In the genomic region with DNA sequence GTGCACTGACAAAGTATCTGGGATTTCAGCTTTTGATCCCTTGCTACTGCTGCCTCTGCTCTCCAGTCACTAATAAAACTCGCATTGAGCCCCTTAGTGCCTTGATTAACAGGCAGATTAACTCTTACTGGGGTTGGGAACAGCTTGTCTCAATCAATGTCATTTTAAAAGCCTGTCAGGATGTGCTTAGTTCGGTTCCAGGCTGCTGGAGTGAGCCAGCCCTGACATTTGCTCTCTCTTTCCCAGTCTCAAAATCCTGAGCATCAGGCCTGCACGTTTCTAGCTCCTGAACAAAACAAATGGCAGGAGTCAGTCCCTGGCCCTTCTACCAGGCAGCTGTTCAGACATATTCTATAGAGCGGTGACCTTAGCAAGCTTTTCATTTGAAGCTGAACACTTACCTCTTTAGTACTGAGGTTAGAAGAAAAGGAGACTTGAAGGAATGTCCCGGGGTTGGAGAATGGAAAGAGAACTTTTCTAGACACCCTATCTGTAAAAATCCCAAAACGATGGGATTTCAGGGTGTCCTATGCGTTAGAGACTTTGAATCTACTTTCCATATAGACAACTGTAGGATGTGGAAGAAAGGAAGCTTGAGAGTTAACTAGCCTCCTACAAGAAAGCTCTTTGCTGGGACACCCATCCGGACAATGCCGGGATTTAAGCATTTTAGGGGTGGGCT, we compare ENCODE assay signal across 15 mouse cellular contexts. TPM values are rescaled to one million over a fixed set of nuclear protein-coding genes. Genes with fewer than 3 reads are reported as not detected.
A peak's percentile ranks its signal among the peaks of the same experiment; 100 is the strongest.
DNase-seq lines count a peak whose midpoint lies in the region; ATAC-seq and TF ChIP-seq lines count a peak whose summit lies in the region.
"Had no signal": no experiment of that assay in that cellular context is flagged by ENCODE, and none has a peak within 500 bp of the region (broad histone marks: within the 10 kb centered on the region; RNA-seq: fewer than 3 reads in every experiment).

No protein-coding gene starts in this region.

- no peak overlapping the region for H3K4me2 ChIP-seq in embryonic facial prominence, embryonic 11.5 days (ENCODE audit: low read depth, low read length)
- H3K4me2 ChIP-seq in hindbrain, embryonic 12.5 days (replicated peaks): peak overlapping the region; percentile 61
- peak overlapping the region; percentile 68 for H3K4me2 ChIP-seq in neural tube, embryonic 13.5 days

- H3K9ac ChIP-seq in embryonic facial prominence, embryonic 11.5 days (replicated peaks; ENCODE audit: low read length): no peak overlapping the region
- H3K9ac ChIP-seq in hindbrain, embryonic 12.5 days: no peak overlapping the region
- H3K9ac ChIP-seq in neural tube, embryonic 13.5 days: peak overlapping the region; percentile 45; the same call in 1 of the 2 replicates
- H3K9ac ChIP-seq: liver, embryonic 14.5 days had no signal

- H3K27ac ChIP-seq in cerebellum, adult 2 months (ENCODE audit: insufficient read depth, low read length): peak overlapping the region; percentile 79
- H3K27ac ChIP-seq in embryonic facial prominence, embryonic 11.5 days (replicated peaks; ENCODE audit: low read depth, low read length): no peak overlapping the region
- H3K27ac ChIP-seq in hindbrain, embryonic 12.5 days: no peak overlapping the region
- peak overlapping the region; percentile 54; the same call in 1 of the 2 replicates for H3K27ac ChIP-seq in neural tube, embryonic 13.5 days (replicated peaks)
- H3K27ac ChIP-seq: liver, embryonic 14.5 days had no signal

- H3K36me3 ChIP-seq in embryonic facial prominence, embryonic 11.5 days (replicated peaks; ENCODE audit: control insufficient read depth, insufficient read depth, low read depth, low read length): no peaks in the 10 kb centered on the region
- H3K36me3 ChIP-seq in hindbrain, embryonic 12.5 days: no peaks in the 10 kb centered on the region
- H3K36me3 ChIP-seq in neural tube, embryonic 13.5 days: no peaks in the 10 kb centered on the region

- no peak for TF ChIP-seq CTCF in cerebellum, adult 2 months (IDR thresholded peaks at IDR 0.05; ENCODE audit: borderline replicate concordance, insufficient read depth, low read depth, low read length)

- H3K4me1 ChIP-seq in cerebellum, adult 2 months (ENCODE audit: control insufficient read depth, insufficient read depth, low read length): peaks cover 6% of the 10 kb centered on the region
- H3K4me1 ChIP-seq in embryonic facial prominence, embryonic 11.5 days (ENCODE audit: control insufficient read depth, insufficient read depth, low read length): peaks cover 7% of the 10 kb centered on the region
- H3K4me1 ChIP-seq in hindbrain, embryonic 12.5 days: peaks cover 54% of the 10 kb centered on the region
- peaks cover 65% of the 10 kb centered on the region for H3K4me1 ChIP-seq in neural tube, embryonic 13.5 days (replicated peaks)

- ATAC-seq in embryonic facial prominence, embryonic 11.5 days (replicated peaks; ENCODE audit: insufficient number of reproducible peaks, low FRiP score, low TSS enrichment, low read depth): no peak
- ATAC-seq in hindbrain, embryonic 12.5 days (ENCODE audit: low FRiP score): no peak
- ATAC-seq in neural tube, embryonic 13.5 days (ENCODE audit: low read depth): no peak
- ATAC-seq in erythroid progenitor cell, adult 5-6 weeks (replicated peaks; ENCODE audit: low FRiP score, poor library complexity, severe bottlenecking): no peak

- DNase-seq in cerebellum, adult 2 months: peak; percentile 45 to 63
- no peak for DNase-seq in cerebellum, adult 11 months
- peak; percentile 16 for DNase-seq in embryonic facial prominence, embryonic 11.5 days (ENCODE audit: low spot score)
- no peak for DNase-seq in thymus, postnatal 0 days (ENCODE audit: low spot score)
- DNase-seq in frontal cortex, adult 2 months (ENCODE audit: extremely low spot score in 1 of 2, low spot score in 1 of 2): no peak
- DNase-seq: gastrocnemius, postnatal 36 days; heart, postnatal 14 days; kidney, adult 9 months; right cerebral cortex, postnatal 4 days had no signal

- 8% methylated on average over 9 of the region's 9 CpGs for WGBS in cerebellum, adult 2 months
- WGBS in embryonic facial prominence, embryonic 11.5 days: 2% methylated on average over 9 of the region's 9 CpGs
- 4% methylated on average over 9 of the region's 9 CpGs for WGBS in hindbrain, embryonic 12.5 days
- WGBS in neural tube, embryonic 13.5 days: 9% methylated on average over 9 of the region's 9 CpGs

- H3K4me3 ChIP-seq in cerebellum, adult 2 months (replicated peaks; ENCODE audit: insufficient read depth, low read depth, low read length): peak overlapping the region; percentile 63
- H3K4me3 ChIP-seq in embryonic facial prominence, embryonic 11.5 days (ENCODE audit: low read depth, low read length): no peak overlapping the region; the same call in 1 of the 2 replicates
- peak overlapping the region; percentile 51; the same call in 1 of the 2 replicates for H3K4me3 ChIP-seq in hindbrain, embryonic 12.5 days
- peak overlapping the region; percentile 51 for H3K4me3 ChIP-seq in neural tube, embryonic 13.5 days
- H3K4me3 ChIP-seq: erythroblast, embryonic 14.5 days had no signal

- H3K9me3 ChIP-seq in embryonic facial prominence, embryonic 11.5 days (replicated peaks; ENCODE audit: control insufficient read depth, low read length): no peaks in the 10 kb centered on the region
- no peaks in the 10 kb centered on the region for H3K9me3 ChIP-seq in hindbrain, embryonic 12.5 days (replicated peaks)
- H3K9me3 ChIP-seq in neural tube, embryonic 13.5 days: no peaks in the 10 kb centered on the region

- no peak for TF ChIP-seq POLR2A in cerebellum, adult 2 months (IDR thresholded peaks at IDR 0.05; ENCODE audit: borderline replicate concordance, insufficient read depth, low read length)

- H3K27me3 ChIP-seq in cerebellum, adult 2 months (ENCODE audit: control insufficient read depth, insufficient read depth, low read length): no peaks in the 10 kb centered on the region
- H3K27me3 ChIP-seq in embryonic facial prominence, embryonic 11.5 days (ENCODE audit: control insufficient read depth, insufficient read depth, low read length): peaks cover 86% of the 10 kb centered on the region
- peaks cover 94% of the 10 kb centered on the region for H3K27me3 ChIP-seq in hindbrain, embryonic 12.5 days
- peaks cover 99% of the 10 kb centered on the region for H3K27me3 ChIP-seq in neural tube, embryonic 13.5 days

RNA-seq across cellular contexts. Expression of a gene that starts 2.6 kb away (rescaled TPM):
- polyA plus RNA-seq in cerebellum, adult 2 months (2012; rRNA removed): 84.5 and 103 TPM in 2 replicates
- 13.9 and 26.6 TPM in 2 replicates for polyA plus RNA-seq in embryonic facial prominence, embryonic 11.5 days (2014; fragmentation: Nextera tagmentation; extraction: Ambion mirVana)
- polyA plus RNA-seq in hindbrain, embryonic 12.5 days (2016; fragmentation: Nextera tagmentation; extraction: Ambion mirVana): 17.9 and 20.1 TPM in 2 replicates
- polyA plus RNA-seq in neural tube, embryonic 13.5 days (2015; fragmentation: Nextera tagmentation; extraction: Ambion mirVana): 16.0 and 16.7 TPM in 2 replicates
- polyA plus RNA-seq in thymus, postnatal 0 days (2015; fragmentation: Nextera tagmentation; extraction: Ambion mirVana): 0.09 TPM in 1 of 2 replicates, not detected in the other
- total RNA-seq in erythroid progenitor cell, adult 5-6 weeks (2015; ENCODE audit: low replicate concordance): not detected in 2 replicates
- not detected in 2 replicates for total RNA-seq in erythroid progenitor cell, adult 5-6 weeks (2017; ENCODE audit: low replicate concordance)
- 40.3 and 47.5 TPM in 2 replicates for polyA plus RNA-seq in frontal cortex, adult 2 months (2012; rRNA removed)
- total RNA-seq: gastrocnemius, postnatal 36 days; heart, postnatal 14 days; neutrophil, adult 5-6 weeks had no signal

Comparison
In these comparisons a context has a peak if more than half of its experiments do, and no peak if none do; other contexts are left out.
1. DNase-seq: peak in cerebellum, adult 2 months (2 of 2) and embryonic facial prominence, embryonic 11.5 days (single experiment); none in cerebellum, adult 11 months (single experiment), thymus, postnatal 0 days (single experiment) and frontal cortex, adult 2 months (0 of 2).
2. H3K27ac ChIP-seq: peak in cerebellum, adult 2 months (single experiment) and neural tube, embryonic 13.5 days (single experiment); none in embryonic facial prominence, embryonic 11.5 days (single experiment) and hindbrain, embryonic 12.5 days (single experiment).
3. RNA of a gene that starts 2.6 kb away (polyA plus RNA-seq): 84.5 to 103 TPM in cerebellum, adult 2 months, 40.3 to 47.5 TPM in frontal cortex, adult 2 months, 17.9 to 20.1 TPM in hindbrain, embryonic 12.5 days, 16.0 to 16.7 TPM in neural tube, embryonic 13.5 days and 13.9 to 26.6 TPM in embryonic facial prominence, embryonic 11.5 days; 0.09 TPM in thymus, postnatal 0 days; every median in the first group is over 10 times any median in the second.